25 mouse cellular contexts compared by ENCODE assay signal in genomic region chr16:32407730-32408129, GRCm38 (mm10). TPM values are rescaled to one million over a fixed set of nuclear protein-coding genes. Genes with fewer than 3 reads are reported as not detected.
"Had no signal": no experiment of that assay in that cellular context is flagged by ENCODE, and none has a peak within 500 bp of the region (broad histone marks: within the 10 kb centered on the region; RNA-seq: fewer than 3 reads in every experiment).

No protein-coding gene starts in this region.

- H3K4me3 ChIP-seq: midbrain, embryonic 13.5 days; midbrain, embryonic 15.5 days; neural tube, embryonic 12.5 days had no signal

- ATAC-seq: midbrain, embryonic 13.5 days; midbrain, embryonic 15.5 days had no signal

- H3K27me3 ChIP-seq: midbrain, embryonic 13.5 days; midbrain, embryonic 15.5 days; neural tube, embryonic 12.5 days had no signal

- H3K4me1 ChIP-seq: midbrain, embryonic 13.5 days; midbrain, embryonic 15.5 days; neural tube, embryonic 12.5 days had no signal

- H3K36me3 ChIP-seq: midbrain, embryonic 13.5 days; midbrain, embryonic 15.5 days; neural tube, embryonic 12.5 days had no signal

- DNase-seq: lung, adult 18-20 months; lung, embryonic 14.5 days; lung, postnatal 10 days; retina, postnatal 1 day; right cerebral cortex, adult 18-20 months; right cerebral cortex, postnatal 25 days; right cerebral cortex, postnatal 4 days; spleen, adult 18-20 months; thymus, adult 18-20 months; thymus, postnatal 14 days; thymus, postnatal 36 days had no signal

- H3K9me3 ChIP-seq: midbrain, embryonic 13.5 days; midbrain, embryonic 15.5 days; neural tube, embryonic 12.5 days had no signal

- H3K27ac ChIP-seq: macrophage; midbrain, embryonic 13.5 days; midbrain, embryonic 15.5 days; neural tube, embryonic 12.5 days had no signal

RNA-seq across cellular contexts. Expression of gene Tm4sf19, which starts 7.4 kb away (rescaled TPM):
- total RNA-seq: megakaryocyte, adult 5-6 weeks; midbrain, postnatal 0 days; monocyte, adult 5-6 weeks had no signal
- polyA plus RNA-seq: liver, embryonic 16.5 days; lung, embryonic 14.5 days; lung, embryonic 16.5 days; midbrain, embryonic 11.5 days; midbrain, embryonic 13.5 days; midbrain, embryonic 15.5 days; midbrain, postnatal 0 days; neural tube, embryonic 12.5 days; neural tube, embryonic 14.5 days; stomach, embryonic 14.5 days; stomach, embryonic 16.5 days; thymus, postnatal 0 days had no signal
